Mouse (Mus musculus) small intestine, adult 10 weeks (tissue): ENCODE measurements around the gene Sdc1. TPM values are rescaled to one million over a fixed set of nuclear protein-coding genes. Genes with fewer than 3 reads are reported as not detected.

ENCODE experiments used
- polyA plus RNA-seq: library from polyadenylated mRNA; stranded (reverse); fragments of 350-450 nt; fragmentation: Illumina TruSeq; extraction: RNeasy Lipid Tissue Mini Kit (QIAGEN cat#74804); gene quantifications from one replicate; pipeline ENCODE4 v1.2.3, GENCODE M21; 2014; ENCODE audit warnings: low replicate concordance

Gene Sdc1
- 7.9 TPM for polyA plus RNA-seq

DNA sequence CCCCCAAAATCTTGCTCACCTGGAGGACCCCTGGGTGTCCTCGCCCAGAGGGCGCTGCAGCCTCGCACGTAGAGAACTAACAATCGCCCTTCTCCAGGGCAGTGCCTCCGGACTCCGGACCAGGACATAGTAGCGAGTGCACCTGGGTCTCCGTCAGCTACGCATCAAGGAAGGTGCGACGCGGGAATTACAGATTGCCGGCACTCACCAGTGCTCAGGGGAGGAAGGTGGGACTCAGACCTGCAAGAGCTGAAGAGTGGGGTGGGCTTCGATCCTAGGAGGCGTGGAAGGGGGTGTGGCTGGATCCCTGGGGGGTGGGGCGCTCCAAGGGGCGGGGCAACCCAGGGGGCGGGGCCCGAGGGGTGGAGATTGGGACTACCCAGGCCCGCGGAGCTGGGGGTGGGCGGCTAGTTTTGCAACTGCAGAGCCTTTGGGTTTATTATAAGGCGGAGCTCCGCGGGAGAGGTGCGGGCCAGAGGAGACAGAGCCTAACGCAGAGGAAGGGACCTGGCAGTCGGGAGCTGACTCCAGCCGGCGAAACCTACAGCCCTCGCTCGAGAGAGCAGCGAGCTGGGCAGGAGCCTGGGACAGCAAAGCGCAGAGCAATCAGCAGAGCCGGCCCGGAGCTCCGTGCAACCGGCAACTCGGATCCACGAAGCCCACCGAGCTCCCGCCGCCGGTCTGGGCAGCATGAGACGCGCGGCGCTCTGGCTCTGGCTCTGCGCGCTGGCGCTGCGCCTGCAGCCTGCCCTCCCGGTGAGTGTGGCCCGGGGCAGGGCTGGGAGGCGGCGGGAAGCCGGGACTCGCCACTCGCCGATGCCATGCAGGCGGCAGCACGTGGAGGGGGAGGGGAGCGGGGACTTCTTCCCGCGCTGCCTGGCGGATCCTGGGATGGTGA lies at the start of gene Sdc1:
Gene Sdc1 (plus strand): TSS at position 378 of the 898 bp plus-strand sequence.

Other genes with a start within 250 kb of the Sdc1 start
- 278 TPM for gene Slc7a15, start 172.3 kb upstream of the Sdc1 start, polyA plus RNA-seq
- gene Pum2, start 97.2 kb upstream of the Sdc1 start, polyA plus RNA-seq: 149 TPM
- gene Laptm4a, start 150.3 kb downstream of the Sdc1 start, polyA plus RNA-seq: 484 TPM
- gene Matn3, start 176.6 kb downstream of the Sdc1 start, polyA plus RNA-seq: not detected
- 1.7 TPM for gene Wdr35, start 202.6 kb downstream of the Sdc1 start, polyA plus RNA-seq